Mouse (Mus musculus) megakaryocyte, adult 5-6 weeks (primary cell): ENCODE results near the gene Mif. TPM values are rescaled to one million over a fixed set of nuclear protein-coding genes. Genes with fewer than 3 reads are reported as not detected.
"Not testable (repeated sequence)": the region's sequence is repeated elsewhere in the genome, so short reads cannot be mapped to it uniquely, and the experiment has no call there.

Experiments
- ATAC-seq: 2 replicates; pipeline ENCODE4 v1.8.0; 2016; ENCODE audit warnings: mild to moderate bottlenecking, inconsistent platforms; ENCODE audit not compliant: poor library complexity, severe bottlenecking
- total RNA-seq, 2 experiments: library from RNA; stranded (forward) in 1 of 2; stranded (reverse) in 1 of 2; fragments of 153-499, 151-499 nt in 1 of 2; fragments of 221-1000, 200-1000 nt in 1 of 2; gene quantifications; 2 replicates each; pipeline versions ENCODE4 v1.2.3 to v1.2.4; 2015 to 2017

Gene Mif
- total RNA-seq, 2 experiments from 2014 or later: 68.9 to 87.4 TPM

DNA sequence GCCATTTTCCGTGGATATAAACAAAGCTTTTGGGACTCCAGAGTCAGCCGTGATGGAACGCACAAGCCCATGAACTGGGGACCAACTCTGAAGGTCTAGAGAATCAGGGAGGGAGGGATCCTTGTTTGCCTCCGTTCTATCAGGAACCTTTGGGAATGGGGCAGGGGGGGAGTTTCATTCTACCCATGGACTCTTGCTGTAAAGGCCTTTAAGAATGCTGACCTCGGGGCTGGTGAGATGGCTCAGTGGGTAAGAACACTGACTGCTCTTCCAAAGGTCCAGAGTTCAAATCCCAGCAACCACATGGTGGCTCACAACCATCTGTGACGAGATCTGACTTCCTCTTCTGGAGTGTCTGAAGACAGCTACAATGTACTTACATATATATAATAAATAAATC is 16.1 kb downstream of the Mif start:
- ATAC-seq: not testable (repeated sequence)

DNA sequence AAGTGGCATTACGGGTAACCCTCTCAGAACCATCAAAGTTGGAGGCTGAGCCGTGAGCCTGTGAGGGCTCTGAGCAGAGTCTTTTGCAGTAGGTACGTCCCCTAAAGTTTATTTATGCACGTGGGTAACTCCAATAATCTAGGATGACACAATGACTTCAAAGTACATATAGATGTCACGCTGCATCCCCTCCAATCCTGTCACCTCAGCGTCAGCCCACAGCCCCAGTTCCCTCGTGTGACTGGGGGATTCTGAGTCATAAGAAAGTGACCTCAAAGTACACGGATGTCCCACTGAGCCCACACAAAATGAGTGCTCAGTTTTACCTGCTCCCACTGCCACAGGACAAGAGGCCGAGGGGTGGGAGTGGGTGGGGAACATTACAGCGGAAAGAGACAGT is 20.9 kb downstream of the Mif start:
- no peak for ATAC-seq

DNA sequence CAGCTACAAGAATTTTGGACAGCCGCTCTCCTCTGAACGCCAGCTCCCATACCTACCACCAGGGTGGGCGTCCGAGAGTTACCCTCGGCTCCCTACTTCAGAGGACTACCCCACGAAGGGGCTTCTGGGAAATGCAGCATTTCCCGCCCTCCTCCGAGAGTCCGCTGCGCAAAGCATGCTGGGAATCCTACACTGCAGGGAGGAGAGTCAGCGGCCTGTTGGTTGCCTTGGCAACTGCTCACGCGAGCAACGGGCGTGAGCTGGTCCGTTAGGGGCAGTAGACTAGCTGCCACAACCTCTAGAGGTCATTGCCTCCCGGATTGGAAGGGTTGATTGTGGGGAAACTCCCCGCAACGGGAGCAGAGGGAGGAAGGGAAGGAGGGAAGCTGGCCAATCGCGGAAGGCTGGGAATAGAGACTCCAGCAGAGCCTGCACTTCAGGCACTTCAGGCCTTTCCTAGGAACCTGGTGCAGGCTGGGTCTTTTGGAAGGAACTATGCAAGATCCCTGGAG is 22.7 kb downstream of the Mif start, which contains the start of gene Gstt2:
Gstt2 (minus strand) TSS at position 177 of the 512 bp plus-strand sequence.
- peak; percentile 75 for ATAC-seq

DNA sequence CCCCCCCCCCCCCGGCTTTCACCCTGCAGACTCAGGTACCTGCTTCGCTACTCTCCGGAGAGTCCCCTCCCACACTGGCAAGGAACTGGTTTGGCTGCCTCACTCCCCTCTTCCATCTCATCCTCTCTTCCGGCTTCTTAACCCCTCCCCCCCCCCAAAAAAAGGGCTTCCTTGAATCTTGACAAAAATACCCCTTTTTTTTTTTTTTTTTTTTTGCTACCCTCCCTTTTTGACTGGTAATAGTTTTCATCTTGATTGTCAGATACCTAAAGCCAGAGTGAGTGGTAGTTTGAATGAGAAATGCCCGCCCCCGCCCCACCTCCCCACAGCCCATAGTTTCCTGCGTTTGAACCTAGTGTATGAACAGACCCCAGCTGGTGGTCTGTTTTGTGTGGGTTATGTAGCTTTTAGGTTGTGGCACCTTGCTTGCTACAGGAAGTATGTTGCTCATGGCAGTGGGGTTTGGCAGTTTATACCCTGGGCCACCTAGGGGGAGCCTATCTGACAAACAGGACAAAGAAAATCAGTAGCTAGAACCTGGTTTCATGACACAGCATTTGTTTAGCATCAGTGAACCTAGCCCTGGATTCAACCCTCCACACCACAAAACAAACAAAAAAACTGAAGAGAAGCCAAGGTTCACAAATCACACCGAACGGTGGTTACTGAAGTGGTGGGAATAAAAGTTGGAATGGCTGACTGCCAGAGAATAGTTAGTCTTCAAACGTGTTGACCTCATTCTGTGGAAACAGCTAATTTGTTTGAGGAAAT is 24.1 kb downstream of the Mif start:
- no peak for ATAC-seq

DNA sequence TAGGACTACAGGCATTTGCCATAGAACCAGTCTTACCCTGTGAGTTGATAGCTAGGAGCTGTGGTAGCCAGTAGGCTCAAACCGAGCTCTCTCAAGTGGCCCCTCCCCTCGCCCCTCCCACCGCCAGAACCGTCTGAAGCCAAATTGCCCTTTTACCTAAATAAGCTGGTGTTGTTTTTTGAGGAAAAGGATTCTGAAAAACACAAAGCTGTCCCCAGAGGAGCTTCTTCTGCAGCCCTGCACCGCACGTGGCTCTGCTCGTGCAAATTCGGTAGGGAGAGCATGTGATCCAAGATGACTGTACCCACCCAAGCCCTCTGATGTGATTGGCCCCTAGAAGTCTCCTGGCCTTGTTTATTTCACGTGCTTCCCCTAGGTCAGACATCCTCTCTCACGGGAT is 24.7 kb downstream of the Mif start:
- peak; percentile 41 for ATAC-seq

DNA sequence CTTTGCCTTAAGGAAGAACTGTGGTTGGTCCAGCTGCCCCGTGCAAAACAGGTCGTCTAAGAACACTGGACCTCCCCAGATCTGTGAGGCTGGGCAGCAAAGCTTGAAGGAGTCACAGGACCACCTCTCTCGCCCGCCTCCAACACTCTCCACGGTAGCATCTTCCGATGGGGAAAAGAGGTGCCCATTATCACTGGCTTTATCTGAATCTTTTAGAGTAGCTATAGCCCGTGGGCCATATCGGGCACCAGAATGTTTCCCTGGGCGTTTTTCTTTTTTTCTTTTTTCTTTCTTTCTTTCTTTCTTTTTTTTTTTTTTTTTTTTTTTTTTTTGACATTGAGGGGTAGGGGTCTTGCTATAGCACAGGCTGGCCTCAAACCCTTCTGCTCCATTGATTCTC is 25.3 kb downstream of the Mif start:
- ATAC-seq: no peak

DNA sequence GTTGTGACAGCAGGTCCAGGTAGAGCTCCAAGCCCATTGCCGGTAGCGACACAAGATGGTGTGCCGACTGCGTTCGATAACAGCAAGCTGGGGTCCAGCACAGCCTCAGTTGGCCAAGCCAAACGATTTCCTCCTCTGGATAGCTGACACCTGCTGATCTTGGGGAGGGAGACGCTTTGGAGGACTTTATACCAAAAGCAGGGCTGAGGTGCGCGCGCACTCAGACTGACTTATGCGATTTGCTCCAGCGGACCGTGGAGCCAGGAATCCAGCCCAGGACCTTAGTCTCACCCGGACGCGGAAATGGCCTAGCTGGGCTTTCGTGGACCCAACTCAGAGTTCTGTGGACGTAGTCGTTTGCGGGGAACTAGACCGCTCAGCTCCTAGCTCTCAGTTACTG is 25.8 kb downstream of the Mif start:
- ATAC-seq: peak; percentile 29

DNA sequence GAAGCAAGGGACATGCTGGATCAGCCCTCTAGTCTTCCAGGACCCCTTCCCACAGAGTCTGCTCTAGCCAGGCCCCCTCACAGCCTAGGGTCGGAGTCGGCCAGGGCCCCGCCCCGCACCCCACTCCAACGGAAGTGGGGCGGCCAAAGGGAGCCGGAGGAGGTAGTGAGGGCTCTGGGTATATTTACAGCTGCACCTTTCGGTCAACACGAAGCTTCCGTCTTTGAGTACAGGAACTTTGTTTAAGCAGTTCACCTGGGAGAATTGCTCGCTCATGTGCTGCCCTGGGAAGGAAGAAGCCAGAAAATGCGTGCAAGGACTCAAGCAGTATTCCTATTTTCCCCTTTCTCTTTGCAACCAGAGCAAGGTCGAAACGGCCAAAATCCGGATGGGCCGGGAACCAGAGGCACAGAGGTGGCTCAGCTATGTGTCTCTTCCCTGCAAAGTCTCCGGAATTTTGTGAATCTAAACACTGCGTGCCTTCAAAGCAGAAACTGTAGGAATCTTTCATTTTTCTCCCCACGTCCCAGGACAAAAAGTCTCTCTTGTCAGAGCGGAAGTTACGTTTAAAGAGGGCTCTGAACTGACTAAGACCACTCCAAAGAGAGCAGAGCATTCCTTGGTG is 26.5 kb downstream of the Mif start:
- ATAC-seq: no peak

DNA sequence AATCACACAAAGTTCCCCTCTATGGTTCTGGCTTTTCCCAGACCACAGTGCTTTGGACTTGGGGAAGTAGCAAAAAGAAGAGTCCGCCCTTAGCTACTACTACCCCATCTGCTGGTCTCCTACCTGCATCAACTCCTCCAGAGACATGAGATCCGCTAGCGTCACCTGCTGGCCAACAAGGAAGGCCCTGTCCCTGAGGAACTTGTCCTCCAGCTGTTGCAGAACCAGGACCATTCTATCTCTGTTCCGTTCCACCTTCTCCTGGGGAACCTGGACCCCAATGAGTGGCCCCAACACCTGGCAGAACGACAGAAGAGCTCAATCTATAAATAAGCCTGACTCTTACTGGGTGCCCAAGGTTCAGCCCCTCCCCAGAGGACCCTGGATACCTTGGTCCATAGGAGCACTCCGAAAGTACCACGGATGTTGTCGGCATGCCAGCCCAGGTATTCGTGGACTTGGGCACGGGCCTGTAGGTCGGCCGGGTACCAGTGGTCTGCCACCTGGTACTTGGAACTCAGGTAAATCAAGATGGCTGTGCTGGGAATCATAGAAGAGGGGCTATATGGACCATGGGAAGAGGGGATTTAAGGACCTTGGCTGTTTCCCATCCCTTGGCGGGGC is 27.7 kb downstream of the Mif start:
- peak; percentile 39 for ATAC-seq

DNA sequence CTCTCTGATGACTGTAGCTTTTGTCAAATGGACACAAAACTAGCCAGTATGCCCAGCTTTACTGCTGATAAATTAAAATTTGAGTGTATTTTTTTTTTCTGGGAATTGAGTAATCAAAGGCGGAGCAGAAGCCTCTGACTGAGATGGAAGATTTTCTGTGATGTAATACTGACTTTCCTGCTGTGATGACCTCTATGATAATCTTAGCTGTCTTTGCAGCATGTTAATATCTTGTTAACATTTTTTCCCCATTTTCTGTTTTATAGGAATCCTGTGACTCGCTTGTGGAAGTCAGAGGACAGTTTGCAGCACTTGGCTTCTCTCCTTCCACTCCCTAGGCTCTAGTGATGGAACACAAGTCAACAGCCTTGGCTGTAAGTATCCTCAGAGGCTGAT is 29.8 kb downstream of the Mif start:
- no peak for ATAC-seq

DNA sequence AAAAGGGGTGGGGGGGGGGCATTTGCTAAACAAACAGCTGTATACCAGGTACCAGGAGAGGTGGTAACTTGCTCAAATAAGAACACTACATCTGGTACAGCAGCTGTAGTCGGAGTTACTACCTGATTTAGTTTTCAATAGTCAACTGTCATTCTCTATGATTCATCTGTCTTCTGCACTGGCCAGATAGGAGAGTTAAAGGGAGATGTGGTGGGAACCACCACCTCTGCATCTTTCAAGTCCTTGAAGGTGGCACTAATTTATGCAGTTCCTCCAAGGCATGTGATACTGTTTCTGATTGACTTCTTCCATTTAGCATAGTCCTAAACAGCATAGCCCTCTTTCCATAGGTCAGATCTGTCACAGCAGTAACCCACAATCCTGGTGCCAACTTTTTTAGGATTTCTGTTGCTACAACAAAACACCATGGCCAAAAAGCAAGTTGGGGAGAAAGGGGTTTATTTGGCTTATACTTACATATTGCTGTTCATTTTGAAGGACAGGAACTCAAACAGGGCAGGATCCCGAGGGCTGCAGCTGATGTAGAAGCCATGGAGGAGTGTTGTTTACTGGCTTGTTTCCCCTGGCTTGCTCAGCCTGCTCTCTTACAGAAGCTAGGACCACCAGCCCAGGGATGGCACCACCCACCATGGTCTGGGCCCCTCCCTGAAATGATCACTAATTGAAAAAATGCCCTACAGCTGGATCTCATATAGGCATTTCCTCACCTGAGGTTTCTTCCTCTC is 30.3 kb downstream of the Mif start:
- ATAC-seq: no peak

DNA sequence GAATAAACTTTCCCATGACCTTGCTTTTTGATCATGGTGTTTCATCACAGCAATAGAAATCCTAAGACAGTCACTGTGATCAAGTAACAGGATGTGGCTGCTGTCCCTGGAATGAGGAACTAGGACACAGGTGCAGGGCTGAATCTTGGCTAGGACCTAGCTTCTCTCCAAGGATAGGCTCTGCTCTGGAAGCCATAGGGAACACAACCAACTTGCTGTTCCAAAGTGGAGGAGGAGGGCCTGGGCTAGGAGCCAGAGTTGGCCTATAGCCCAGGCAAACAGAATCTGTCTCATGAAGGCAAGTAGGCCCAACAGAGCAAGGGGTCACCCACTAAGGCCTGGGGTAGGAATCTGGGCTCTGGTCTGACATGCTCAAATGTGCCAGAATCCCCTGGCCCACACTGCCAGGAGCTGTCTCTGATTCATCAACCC is 31.5 kb downstream of the Mif start:
- ATAC-seq: peak; percentile 41; the same call in 1 of the 2 replicates

DNA sequence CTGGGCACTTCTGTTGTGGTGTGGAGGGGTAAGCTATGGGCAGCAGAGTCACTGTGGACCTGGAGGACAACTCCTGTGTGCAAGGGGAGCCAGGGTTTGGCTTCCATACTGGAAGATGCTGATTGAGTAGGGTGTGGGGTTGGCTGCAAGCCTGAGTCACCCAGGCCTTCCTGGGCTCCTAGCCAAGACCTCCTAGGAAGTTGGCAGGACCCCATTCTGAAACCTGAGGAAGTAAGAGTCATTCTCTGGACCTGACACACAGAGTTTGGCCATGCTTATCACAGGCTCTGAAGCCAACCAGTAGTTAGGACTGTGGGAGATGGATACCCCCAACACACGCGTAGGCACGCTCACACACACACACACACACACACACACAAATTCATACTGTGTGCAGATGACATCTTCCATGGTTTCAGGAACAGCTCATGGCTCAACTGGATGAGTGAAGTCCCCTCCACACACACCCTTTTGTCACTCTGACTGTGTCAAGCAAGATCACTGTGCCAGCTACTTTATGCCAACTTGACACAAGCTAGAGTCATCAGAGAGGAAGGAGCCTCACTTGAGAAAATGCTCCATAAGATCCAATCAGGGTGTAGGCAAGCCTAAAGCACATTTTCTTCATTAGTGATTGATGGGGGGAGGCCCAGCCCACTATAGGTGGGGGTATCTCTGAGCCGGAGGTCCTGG is 32.2 kb downstream of the Mif start:
- no peak for ATAC-seq

DNA sequence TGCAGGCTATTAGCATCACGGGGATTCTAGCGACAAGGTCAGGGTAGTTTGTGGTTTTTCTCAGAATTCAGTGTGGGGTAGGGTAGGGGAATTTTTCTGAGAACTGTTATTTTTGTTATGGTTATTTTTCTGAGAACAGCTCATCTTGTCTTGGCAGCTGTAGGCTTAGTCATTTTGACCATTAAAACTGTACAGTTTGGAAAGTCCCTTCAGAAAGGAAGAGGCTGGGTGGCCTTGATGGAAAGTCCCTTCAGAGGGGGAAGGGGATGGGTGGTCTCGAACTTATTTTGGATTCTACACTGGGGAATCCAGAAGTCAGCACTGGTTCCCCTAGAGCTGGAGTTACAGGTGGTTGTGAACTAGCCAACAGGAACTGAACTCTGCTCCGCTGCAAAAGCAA is 35.5 kb downstream of the Mif start:
- no peak for ATAC-seq

DNA sequence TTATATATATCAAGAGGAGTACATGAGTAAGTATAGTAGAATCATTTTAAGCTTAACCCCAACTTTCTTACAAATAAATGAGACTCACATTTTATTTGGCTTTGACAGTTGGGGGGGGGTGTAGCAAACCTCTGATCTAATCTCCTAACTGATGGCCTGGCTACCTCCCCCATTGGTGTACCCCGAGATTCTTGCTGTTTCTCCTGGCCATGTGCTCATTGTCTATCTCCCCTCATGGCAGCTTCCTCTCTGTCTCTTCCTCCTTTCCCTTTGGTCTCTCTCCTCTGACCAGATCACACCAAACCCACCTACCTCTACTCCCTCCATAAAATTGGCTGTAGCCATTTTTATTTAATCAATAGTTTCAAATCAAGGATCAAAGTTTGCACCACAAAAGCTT is 36.3 kb downstream of the Mif start:
- no peak for ATAC-seq

DNA sequence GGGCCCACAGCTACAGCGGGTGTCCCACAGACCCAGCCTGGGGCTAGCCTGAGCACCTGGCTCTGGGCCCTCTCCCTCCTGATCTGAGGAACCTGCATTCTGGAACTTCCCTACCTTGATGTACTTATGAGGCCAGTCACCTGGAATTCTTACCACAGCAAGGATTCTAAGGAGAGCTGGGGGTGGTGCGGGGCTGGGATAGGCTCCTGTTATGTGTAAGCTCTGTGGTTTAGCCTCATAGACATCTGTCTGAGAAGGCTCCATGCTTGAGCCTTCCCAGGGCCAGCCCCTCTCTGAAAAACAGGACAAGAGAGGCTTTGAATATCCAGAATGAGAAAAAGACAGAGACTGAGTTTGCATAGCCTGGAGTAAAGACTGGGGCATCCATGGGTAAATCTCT is 37.6 kb downstream of the Mif start, which contains the start of gene Gstt4:
Gstt4 (minus strand) TSS at position 101 of the 400 bp plus-strand sequence.
- no peak for ATAC-seq

DNA sequence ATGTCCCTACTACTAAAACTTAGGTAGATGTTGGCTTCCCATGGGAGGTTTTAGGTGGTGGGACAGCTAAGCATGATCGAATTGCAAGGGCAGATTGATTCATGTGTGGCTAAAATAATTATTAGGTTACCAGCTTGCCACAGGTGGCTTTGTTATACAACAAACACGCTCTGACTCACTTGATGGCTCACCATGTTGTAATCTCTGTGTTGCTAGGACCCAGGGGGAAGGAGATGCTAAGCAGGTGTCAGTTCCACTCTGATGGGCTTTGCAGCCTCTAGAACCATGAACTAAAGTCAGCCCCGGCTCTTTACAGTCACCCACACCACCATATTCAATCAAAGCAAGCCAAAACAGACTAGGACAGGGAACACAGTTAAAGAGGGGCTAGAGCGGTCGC is 40.2 kb downstream of the Mif start:
- ATAC-seq: no peak

DNA sequence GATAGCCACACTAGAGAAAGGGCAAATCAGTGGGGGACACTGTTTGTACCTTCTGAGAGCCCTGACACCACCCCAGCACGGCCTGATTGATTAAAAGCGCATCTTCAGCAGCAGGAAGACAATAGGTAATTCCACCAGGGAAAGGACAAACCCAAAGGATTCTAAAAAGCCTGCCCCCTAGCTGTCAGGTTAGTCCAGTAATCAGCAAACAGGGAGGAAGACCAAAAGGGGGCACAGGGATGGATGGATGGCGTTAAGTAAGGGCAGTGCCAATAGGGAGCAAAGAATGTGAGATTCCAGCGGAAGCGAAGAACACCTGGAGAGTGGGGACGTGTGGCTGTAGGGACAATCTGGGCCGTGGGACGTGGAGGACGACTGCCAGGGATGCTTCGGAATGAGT is 41.4 kb downstream of the Mif start:
- no peak for ATAC-seq
